Mouse (Mus musculus) right cerebral cortex, adult 2 months (tissue): Measurements from ENCODE around the gene Hist1h2ac.
A peak's percentile ranks its signal among the peaks of the same experiment; 100 is the strongest.
"Not testable (repeated sequence)": the region's sequence is repeated elsewhere in the genome, so short reads cannot be mapped to it uniquely, and the experiment has no call there.

Experiments used
- DNase-seq, 2 experiments: peaks; one replicate each; pipeline ENCODE4 v3.0.0; 2021 to 2022; ENCODE audit warnings: low spot score in 2 of 2

Gene Hist1h2ac

DNA sequence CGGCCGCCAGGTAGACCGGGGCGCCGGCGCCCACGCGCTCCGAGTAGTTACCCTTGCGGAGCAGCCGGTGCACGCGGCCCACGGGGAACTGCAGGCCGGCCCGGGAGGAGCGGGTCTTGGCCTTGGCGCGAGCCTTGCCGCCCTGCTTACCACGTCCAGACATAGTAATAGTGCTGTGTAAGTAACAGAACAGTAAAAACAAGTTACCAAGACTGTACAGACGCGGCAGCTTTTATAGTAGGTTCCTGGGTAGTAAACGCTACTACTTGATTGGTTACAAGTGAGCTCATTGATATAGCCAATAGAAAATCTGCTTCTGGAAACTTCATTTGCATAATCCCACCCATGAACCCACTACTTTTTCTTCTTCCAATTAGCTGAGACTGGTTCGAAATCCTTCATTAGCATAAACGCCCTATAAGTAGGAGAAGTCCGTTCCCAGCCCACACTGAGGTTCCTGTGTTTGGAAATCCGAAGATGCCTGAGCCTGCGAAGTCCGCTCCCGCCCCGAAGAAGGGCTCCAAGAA, at the start of gene Hist1h2ac, which contains the start of gene Hist1h2bc:
Hist1h2ac (minus strand) TSS at position 194 of the 527 bp plus-strand sequence.
Hist1h2bc (plus strand) TSS at position 445 of the 527 bp plus-strand sequence.
- peak; percentile 86 for DNase-seq

DNA sequence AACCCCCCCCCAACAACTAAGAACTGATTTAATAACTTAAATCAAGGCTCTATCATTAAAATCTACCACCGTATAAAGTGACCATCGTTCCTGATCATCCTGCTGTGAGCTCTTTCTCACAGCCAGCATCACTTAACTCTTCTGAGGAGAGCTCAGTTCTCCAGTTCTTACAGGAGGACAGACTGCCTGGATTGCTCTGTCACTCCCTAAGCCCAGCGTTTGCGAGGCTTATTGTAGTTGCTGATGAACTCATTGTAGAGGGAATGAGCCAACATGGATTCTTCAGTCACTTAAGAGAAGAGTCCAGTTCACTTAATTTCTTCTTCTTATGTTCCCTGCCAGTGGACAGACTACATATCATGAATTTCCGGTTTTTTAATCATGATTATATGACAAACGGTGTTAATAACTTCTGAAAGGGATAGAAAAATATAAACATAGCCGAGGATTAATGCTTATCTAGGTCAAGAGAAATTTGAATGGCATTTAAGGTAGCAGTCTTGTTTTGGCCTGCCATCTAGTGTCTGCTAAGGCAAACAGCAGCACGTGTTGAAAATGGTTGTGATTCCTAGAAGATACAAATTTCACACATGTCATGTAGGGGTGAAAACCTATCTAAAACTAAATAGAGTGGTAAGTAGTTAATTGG, 48.5 kb upstream of the Hist1h2ac start:
- DNase-seq = peak; percentile 36 to 57

DNA sequence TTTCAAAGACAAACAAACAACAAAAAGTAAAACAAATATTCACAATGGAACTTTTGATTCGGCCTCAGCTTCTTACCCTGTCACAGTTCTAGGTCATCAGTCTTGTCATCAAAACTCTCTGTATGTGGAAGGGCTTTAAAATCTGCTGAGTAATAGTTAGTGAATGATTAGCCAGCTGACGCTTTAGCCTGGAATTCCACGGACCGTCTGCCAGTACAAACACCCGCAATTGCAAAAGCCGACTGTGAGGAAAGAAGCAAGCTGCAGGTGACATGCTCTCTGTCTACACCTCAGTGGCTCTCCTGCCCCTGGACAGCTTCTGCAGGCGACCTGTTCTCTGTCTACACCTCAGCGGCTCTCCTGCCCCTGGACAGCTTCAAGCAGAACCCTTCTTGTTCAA, 46.7 kb upstream of the Hist1h2ac start:
- no peak for DNase-seq

DNA sequence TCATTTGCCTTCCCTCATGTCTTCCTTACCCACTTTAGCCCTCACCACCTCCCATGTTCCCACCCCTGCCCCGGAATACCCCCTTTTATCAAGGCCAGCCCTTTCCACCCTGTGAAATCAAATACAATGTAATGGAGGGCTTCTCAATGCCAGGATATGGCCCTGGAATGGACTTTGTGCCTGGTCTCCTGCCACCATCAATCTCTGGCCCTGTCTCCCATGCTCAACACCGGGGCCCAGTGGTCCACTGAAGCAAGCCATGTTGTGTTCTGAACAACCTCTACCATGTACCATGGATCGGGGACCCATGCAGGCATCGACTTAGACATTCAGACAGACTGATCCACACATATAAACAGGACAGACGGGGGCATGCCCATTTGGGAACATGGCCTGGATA, 46.0 kb upstream of the Hist1h2ac start:
- no peak for DNase-seq

DNA sequence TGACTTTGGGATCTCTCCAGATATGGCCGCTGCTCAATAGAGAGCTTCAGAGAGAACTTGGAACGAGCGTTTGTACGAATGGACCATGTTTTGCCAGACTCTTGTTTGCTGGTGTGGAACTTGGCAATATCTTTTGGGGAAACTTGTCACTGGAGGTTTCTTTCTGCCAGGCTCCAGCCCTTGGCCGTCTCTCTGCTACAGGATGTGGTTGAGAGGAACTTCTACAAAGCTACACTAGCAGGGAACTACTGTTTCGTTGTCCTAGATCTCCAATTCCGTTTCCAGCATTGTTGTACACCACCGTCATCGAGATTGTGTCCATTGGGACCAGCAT, 45.4 kb upstream of the Hist1h2ac start:
- DNase-seq = no peak

DNA sequence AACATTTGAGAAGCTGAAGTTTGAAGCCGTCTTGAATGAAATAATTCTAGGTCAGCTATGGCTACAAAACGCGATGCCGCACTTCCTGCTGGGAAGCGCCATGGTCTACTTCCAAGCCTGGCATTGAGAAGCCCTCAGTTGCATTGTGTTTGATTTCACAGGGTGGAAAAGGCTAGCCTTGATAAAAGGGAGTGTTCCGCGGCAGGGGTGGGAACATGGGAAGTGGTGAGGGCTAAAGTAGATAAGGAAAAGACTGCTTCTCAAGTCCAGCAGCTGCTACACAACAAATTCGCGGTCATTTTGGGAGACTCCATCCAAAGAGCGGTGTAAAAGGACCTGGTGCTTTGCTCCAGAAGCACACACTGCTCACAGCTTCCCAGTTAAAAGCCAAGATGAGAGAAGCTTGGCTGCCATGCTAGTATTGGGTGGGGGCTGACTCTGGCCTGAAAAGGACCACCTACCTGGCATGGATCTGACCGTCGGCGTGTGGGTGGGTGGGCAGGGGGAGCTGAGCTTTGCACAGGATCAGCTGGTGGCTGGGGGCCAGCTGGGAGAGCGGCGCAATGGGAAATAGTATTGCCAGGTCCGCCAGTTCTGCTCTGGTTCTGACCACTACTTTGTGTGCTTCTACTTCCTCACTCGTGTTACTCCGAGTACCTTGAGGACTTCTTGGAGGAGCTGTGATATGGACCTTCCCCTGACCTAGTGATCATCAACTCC, 44.9 kb upstream of the Hist1h2ac start:
- no peak for DNase-seq

DNA sequence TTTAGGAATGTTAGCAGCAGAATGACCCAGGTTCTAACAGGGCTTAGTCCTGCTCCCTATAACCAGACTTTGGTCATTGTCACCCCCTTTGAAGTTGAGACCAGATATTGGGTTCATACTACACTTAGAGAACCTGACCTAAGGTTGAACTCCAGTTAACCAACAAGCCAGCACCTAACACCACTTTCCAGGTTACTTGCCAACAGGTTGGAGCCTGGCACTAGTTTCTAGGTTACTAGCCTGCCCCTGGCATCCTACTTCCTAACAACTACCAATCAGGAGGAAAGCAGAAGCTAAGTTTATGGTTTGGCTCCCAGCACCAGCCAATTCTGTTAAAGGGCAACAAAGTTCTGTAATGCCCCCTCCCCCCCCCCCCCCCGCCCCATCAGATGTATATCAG, 41.5 kb upstream of the Hist1h2ac start:
- DNase-seq = no peak

DNA sequence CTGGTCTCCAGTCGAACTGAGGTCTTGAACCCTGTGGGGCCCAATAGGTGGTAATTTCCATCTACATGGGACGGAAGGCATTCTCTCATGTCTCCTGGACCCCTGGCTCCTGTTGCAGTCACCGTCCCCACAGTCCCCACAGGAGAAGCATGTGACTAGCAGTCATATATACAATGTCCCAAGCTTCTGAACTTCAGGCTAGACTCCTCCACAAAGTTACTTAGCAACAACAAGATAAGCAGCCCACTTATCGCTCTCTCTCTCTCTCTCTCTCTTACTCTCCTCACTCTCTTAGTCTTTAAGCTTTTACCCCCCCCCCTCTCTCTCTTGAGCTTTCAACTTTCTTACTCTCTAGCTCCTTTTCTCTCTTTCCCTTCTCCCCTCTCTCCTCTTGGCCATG, 40.5 kb upstream of the Hist1h2ac start:
- DNase-seq = no peak

DNA sequence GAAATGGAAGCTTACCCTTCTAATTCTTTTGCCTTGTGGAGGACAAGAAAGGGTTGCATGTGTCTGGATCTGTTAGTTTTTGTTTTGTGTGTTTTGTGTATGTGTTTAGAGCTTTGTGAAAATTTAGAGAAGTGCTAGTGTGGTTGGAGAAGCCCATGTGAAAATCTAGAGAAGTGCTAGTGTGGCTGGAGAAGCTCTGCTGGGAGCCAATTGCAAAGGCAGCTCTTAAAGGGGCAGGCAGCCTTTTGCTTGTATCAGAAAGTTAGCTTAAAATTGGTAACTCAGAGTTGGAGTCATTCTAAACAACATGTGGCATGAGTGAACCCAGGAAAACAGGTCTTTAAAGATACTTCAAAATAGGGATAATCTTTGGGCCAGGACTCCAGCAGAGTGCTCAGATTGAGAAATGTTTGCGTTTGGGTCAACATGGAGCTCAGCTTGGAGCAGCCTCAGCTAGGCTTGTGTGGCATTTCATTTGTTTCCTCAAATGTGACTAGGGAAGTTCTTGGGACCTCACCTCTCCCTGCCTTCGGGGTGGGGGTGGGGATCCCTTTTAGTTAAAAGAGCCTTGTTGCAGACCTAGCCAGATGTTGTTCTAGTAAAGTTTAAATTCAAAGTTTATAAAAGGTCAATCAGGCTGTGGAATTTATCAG, 34.0 kb upstream of the Hist1h2ac start:
- DNase-seq = not testable (repeated sequence)

DNA sequence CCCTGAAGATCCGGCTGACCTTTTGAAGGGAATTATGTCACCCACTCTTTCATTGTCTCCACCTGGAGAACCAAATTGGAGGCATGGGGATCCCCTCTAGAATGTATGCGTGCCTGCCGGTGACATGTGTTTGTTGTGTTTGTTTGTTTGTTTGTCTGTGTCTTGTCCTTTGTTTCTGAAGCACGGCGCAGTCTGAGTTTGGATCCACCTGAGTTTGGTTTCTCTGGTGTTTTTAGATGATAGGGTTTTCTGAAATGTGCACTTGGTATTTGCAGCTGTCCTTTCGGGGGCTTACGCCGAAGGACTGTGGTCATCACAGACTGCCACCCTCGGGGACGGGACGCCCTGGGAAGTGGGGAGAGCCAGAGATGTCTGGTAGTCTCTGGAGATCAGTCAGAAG, 33.4 kb upstream of the Hist1h2ac start:
- DNase-seq = no peak

DNA sequence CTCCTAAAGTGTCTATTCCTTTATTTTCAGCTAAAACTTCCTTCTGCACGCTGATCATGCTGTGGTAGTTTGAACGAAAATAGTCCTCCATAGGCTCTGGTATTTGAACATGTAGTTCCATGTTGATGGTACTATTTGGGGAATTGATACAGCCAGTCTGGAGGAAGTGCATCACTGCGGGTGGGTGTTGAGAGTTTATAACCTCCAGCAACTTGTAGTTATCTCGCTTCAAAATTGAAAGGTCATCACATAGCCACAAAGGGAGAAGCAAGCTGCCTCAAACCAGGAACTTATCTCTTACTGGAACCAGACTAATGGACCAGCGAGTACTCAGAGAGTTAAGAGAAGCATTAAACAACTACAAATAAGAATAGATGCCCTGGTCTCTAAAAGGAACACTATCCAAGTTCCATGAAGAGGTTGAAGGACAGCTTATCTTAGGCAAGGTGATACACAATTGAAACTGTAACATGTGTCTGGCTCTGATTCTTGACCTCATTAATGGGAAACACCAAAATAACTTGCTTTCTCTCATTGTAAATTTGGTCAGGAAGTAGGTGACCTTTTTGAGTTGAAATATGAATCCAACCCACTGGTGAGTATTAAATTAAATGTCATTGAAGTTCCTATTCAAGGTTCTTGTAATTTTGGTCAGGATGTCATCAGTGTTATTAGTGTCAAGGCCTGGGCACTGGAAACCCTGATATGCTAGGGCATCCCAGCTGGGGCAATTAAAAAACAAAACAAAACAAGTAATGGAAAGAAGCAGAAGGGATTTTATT, 32.7 kb upstream of the Hist1h2ac start:
- no peak for DNase-seq

DNA sequence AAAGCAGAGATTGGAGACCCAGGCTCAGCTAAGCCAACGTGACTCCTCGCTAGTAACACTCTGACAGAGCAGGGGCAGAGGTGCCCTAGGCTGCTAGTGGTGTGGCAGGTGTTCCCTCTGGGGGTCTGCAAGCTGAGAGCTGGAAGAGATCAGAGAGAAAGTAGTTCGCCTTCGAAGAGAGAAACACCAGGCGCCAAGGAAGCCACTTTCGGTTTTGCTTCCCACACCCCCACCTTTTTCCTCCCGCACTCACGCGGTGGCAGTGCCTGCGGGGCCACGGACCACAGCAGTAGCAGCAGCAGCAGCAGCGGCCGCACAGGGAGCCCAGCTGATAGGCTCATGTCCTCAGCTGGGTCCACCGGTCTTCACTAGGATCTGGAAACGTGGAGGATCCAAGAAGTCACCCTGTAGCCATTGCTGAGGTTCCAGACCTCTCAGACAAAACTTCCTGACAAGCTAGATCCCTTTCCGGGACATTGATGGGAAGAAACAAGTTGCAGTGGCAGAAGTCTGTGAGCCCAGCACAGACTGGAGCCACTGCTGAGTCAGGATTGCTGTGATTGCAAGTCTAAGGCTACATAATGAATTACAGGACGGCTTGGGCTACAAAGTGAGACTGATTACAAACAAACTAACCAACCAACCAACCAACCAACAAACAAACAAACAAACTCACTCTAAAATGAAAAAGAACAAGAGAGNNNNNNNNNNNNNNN, 26.8 kb upstream of the Hist1h2ac start, which contains the start of gene Hfe:
Hfe (minus strand) TSS at position 481 of the 716 bp plus-strand sequence.
- DNase-seq = peak; percentile 40 to 46

DNA sequence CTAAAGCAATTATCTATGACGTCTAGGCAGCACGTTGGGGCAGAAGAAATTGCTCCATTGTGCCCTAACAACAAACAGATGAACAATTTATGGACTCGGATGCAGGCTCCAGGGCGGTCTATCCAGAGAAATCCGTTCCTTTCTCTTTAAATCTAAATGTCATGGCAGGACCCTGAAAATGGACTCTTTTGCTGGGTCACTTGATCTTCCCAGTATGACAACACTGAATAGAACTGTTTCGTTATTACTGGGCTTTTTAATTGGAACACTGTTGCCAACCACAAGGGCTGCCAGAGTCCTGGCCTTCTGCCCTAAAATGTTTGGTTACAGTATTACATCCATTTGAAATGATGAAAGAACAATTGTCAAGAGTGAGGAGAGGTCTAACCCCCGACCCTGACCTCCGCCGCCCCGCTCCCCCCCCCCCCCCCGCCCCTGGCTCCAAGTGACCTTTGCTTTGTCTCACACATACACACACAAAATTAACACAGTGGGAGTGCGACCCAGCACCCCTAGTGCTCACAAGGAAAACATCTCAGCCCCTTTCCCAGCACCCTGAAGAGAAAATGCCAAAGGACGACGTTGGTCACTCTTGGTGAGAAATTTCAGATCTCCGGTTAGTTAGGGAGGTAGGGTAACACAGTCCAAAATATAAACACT, 26.1 kb upstream of the Hist1h2ac start:
- DNase-seq = no peak

DNA sequence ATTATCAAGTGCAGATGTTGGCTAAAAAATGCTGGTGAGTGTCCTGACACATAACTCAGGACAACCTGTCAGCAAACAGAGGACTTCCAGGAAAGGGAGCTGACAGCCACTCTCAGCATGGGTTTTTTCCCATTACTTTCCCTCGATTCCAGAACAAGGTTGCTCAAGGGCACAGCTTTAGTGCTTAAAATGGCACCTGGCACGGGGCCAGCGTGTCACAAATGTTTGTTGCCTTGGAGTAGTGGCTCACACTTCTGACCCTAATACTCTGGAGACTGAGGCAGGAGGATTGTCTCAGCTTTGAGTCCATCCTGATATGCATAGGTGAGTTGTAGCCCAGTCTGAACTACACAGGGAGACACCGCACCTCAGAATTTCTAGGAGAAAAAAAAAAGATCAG, 24.9 kb upstream of the Hist1h2ac start:
- no peak for DNase-seq

DNA sequence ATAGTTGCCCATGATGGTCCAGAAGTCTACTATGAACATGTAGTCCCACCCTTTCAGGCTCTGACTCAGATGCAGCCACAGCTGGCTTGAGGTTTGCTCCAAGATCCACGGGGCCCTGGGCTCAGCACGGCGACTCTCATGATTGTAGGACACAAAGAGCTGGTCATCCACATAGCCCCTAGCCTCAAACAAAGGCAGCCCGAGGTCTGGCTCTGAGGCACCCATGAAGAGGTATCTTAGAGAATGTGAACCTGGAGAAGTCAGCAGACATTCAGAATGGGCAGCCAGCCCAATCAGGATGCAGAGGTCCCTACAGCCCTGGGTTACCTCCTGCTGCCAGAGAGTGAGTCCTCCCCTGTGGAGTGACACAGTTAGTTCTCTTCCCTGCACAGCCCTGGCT, 24.3 kb upstream of the Hist1h2ac start:
- no peak for DNase-seq

DNA sequence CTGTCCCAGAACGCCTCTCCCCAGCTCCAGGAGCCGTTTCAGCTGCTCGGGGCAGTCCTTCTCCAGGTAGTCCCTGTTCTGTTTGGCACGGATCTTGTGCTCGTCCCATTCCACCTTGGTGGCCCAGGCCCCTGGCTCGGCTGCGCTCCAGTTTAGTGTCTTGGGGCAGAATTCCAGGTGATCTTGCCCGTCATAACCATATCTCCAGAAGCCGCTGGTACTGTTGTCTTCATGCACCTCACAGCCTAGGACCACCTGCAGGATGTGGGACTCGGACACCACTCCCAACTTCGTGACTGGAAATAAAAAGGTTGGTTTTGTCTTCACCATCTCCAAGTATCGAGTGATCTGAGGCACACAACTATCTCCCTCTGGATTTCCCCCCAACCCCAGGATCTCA, 23.0 kb upstream of the Hist1h2ac start:
- DNase-seq = no peak

DNA sequence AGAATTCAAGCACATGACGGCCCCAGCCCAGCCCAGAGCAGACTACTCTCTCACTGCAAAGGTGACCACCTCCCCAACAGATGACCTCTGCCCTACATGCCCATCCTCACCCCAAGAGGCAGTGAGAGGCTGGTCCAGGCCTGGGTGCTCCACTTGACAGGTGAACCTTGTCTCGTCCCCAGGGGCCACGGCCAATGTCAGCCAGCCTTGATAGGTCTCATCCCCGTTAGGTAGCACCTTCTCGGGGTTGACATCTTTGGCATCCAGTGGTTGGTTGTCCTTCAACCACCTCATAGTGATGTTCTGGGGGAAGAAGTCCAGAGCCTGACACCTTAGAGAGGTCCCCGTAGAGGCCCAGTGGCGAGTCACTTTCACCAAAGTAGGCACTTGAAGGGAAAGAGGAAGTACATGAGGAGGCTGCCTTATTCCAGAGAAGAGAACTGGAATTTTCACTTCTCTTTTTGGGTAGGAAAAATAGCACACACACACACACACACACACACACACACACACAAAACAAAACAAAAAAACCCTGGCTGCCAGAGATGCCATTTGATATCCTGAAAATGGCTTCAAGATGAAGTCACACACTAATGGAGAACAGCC, 22.1 kb upstream of the Hist1h2ac start:
- DNase-seq = no peak

DNA sequence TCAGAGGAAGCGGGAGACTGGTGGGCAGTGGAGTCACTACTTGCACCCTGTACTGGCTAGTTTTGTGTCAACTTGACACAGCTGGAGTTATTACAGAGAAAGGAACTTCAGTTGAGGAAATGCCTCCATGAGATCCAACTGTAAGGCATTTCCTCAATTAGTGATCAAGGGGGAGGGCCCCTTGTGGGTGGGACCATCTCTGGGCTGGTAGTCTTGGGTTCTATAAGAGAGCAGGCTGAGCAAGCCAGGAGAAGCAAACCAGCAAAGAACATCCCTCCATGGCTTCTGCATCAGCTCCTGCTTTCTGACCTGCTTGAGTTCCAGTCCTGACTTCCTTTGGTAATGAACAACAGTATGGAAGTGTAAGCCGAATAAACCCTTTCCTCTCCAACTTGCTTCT, 19.1 kb upstream of the Hist1h2ac start:
- DNase-seq = not testable (repeated sequence)

DNA sequence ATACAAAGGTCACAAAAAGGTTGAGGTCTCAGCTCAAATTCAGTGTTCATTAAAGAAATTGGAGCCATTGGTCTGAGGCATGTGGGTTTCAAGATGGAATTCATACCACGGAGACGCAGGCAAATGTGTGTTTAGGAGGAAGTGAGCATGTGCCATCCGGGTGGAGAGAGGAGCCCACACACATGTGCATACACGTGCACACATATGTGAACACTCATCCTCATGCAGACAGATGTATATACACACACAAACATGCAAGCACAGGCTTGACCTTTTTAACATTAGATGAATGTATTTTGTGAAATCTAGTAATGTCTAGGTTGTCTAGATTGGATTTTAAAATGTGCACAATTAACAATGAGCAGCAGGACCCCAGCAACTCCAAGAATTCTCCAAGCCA, 18.5 kb upstream of the Hist1h2ac start:
- no peak for DNase-seq

DNA sequence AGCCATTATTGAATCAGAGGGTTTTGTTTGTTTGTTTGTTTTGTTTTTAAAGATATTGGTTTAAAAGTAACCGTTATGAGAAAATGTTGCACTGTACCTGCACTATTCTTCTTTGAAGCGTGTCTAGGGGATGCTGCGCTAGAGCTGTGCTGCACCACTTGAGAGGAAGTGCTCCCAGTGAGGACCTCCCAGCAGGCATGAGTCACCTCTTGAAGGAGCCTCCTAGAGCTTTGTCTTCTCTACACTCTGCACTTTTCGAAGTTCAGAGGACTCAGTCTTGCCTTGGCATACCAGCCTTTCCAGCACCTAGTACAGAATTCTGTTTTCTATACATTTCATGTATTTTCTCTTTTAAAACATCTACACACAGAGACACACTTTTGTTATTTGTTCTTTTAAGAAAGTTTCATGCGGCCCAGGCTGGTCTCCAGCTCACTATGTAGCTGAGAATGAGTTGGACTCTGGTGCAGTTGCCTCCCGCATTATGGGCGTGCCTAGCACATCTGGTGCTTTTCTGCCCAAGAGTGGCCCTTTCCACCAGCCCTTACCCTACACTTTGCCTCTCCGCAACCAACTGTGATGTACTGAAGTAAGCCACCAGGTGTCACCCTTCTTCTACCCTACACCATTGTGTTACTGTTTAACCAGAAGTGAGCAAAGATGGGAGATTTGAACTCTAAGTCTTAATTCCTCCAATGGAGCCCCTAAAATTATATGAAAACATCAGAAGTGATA, 17.2 kb upstream of the Hist1h2ac start:
- peak; percentile 83 to 84 for DNase-seq
